Mouse (Mus musculus): Measurements from ENCODE around the gene Tstd2. TPM values are rescaled to one million over a fixed set of nuclear protein-coding genes. Genes with fewer than 3 reads are reported as not detected.

The Tstd2 gene
- total and polyA plus RNA-seq, 3 experiments = 27.8 to 30.1 TPM; not detected in 1

DNA sequence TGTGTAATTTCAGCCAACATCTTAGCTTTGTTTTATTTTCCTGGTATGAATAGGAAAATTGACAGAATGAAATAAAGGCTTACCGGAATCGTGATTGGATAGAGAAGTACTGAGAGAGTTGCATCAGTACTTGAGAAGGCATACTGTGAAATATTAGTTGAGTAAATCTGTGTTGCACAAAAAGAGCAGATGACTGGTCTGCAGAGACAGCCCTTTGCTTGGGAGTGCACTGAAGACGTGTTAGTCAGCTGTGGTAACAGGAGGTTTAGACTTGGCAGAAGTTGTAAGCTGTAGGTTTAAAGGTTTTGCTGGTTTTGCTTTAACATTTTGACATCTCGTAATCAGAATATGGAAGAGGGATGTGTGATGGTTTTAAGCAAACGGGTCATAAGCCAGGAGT, 27.3 kb upstream of the Tstd2 start:
- Histone ChIP-seq H3K9me3 (replicated peaks; ENCODE audit: insufficient read depth, low read length) (no peaks in the 10 kb centered on the region), H3K27me3 (ENCODE audit: control insufficient read depth in 1 of 2, insufficient read depth in 2 of 2, low read length in 2 of 2) (no peaks in the 10 kb centered on the region), H3K4me1 (ENCODE audit: control insufficient read depth in 1 of 2, insufficient read depth in 2 of 2, low read length in 2 of 2) (peaks cover 7 to 11% of the 10 kb centered on the region in 2 experiments; a peak in 3 of 4 replicates), H3K27ac (ENCODE audit: control insufficient read depth, low read depth, low read length) (no peak overlapping the region), H3K36me3 (ENCODE audit: control insufficient read depth in 1 of 2, insufficient read depth in 2 of 2, low read length in 2 of 2) (peaks cover 13 to 46% of the 10 kb centered on the region in 2 experiments), H3K4me3 (ENCODE audit: control insufficient read depth in 1 of 2, insufficient read depth in 1 of 2, low read depth in 2 of 2, low read length in 2 of 2) (no peak overlapping the region), H3K9ac (ENCODE audit: control insufficient read depth, low read depth, low read length, poor library complexity, severe bottlenecking) (no peak overlapping the region), H3K79me2 (ENCODE audit: control insufficient read depth, insufficient read depth, low read length, poor library complexity) (no peaks in the 10 kb centered on the region)
- no peak for DNase-seq (ENCODE audit: low read depth, low spot score)
- TF ChIP-seq TBP (IDR thresholded peaks at IDR 0.05; ENCODE audit: low read depth, low read length) = no peak
- TF ChIP-seq E2F4 (IDR thresholded peaks at IDR 0.05; ENCODE audit: borderline replicate concordance, low read depth, low read length) = no peak
- no peak for TF ChIP-seq POLR2A (IDR thresholded peaks at IDR 0.05; ENCODE audit: control insufficient read depth in 1 of 2, insufficient read depth in 1 of 2, low read depth in 1 of 2, low read length in 2 of 2, poor library complexity in 1 of 2)
- no peak for TF ChIP-seq ELF1 (IDR thresholded peaks at IDR 0.05; ENCODE audit: low read depth, low read length)
- no peak for TF ChIP-seq KAT2A (conservative IDR thresholded peaks at IDR 0.05; ENCODE audit: low read depth, low read length)
- no peak for TF ChIP-seq POLR2AphosphoS2 (IDR thresholded peaks at IDR 0.05; ENCODE audit: low read length)

DNA sequence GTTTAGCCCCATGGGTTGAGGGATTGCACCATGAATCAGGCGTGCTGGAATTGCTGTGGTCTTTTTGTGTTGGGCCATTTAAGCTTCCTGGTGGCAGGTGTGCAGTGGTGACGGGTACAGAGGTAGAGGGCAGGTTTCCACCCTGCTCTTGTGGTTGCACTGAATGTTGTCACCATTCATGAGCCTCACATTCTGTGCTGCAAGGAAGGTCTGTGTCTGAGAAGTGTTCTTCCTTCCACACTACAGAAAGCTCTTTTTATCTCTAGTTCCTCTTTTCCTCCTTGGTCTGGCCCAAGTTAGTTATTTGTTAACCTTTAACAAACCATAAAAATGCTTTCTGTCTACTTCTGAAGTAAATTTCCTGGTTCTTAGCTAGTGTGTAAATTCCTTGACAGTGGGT, 25.5 kb upstream of the Tstd2 start:
- Histone ChIP-seq H3K4me3 (ENCODE audit: control insufficient read depth in 1 of 2, insufficient read depth in 1 of 2, low read depth in 2 of 2, low read length in 2 of 2) (no peak overlapping the region), H3K9ac (ENCODE audit: control insufficient read depth, low read depth, low read length, poor library complexity, severe bottlenecking) (no peak overlapping the region), H3K4me1 (ENCODE audit: control insufficient read depth in 1 of 2, insufficient read depth in 2 of 2, low read length in 2 of 2) (peaks cover 7 to 11% of the 10 kb centered on the region in 2 experiments; a peak in 3 of 4 replicates), H3K36me3 (ENCODE audit: control insufficient read depth in 1 of 2, insufficient read depth in 2 of 2, low read length in 2 of 2) (peaks cover 13 to 52% of the 10 kb centered on the region in 2 experiments), H3K27ac (ENCODE audit: control insufficient read depth, low read depth, low read length) (peak overlapping the region; percentile 12), H3K79me2 (ENCODE audit: control insufficient read depth, insufficient read depth, low read length, poor library complexity) (no peaks in the 10 kb centered on the region), H3K27me3 (ENCODE audit: control insufficient read depth in 1 of 2, insufficient read depth in 2 of 2, low read length in 2 of 2) (no peaks in the 10 kb centered on the region), H3K9me3 (replicated peaks; ENCODE audit: insufficient read depth, low read length) (no peaks in the 10 kb centered on the region)
- peak; percentile 78 for DNase-seq (ENCODE audit: low read depth, low spot score)
- no peak for TF ChIP-seq RCOR1 (IDR thresholded peaks at IDR 0.05; ENCODE audit: low read depth, low read length)
- peak; percentile 24; the same call in 1 of the 2 replicates for TF ChIP-seq ETS1 (IDR thresholded peaks at IDR 0.05; ENCODE audit: low read depth, low read length)
- 0 out of 2 replicates have a peak, but pooled peaks have one; percentile 38 for TF ChIP-seq GATA1 (IDR thresholded peaks at IDR 0.05; ENCODE audit: low read depth, low read length)
- TF ChIP-seq TCF12 (IDR thresholded peaks at IDR 0.05; ENCODE audit: low read depth, low read length) = no peak
- TF ChIP-seq SIN3A (IDR thresholded peaks at IDR 0.05; ENCODE audit: low read length) = peak; percentile 35; the same call in 1 of the 2 replicates
- TF ChIP-seq POLR2A (IDR thresholded peaks at IDR 0.05; ENCODE audit: control insufficient read depth in 1 of 2, insufficient read depth in 1 of 2, low read depth in 1 of 2, low read length in 2 of 2, poor library complexity in 1 of 2) = no peak

DNA sequence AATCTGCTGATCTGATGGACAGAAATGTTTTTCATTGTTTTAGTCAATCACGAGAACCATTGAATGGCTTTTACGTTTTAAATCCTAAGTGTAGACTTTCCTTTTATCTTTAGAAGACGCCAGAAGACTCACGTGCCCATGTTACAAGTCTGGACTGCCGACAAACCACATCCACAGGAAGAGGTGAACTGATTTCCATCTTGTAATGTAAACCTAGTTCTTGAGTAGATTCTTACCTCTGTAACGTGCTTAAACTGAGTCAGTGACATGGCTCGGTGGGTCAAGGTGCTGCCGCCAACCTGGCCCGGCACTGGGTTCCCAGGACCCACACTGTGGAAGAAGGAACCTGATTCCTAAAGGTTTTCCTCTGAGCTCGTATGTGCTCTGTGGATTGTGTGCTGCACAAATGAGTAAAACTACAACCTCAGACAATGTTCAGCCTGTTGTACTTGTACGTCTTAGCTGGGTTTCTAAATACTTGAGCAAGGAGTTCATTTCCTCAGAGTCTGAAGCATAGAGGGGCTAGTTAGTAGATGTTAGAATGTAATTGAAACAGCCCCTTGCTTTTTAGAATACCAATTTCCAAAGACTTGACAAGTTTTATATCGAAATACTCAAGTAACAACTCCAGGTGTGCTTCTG, 13.5 kb upstream of the Tstd2 start:
- Histone ChIP-seq H3K27me3 (ENCODE audit: control insufficient read depth in 1 of 2, insufficient read depth in 2 of 2, low read length in 2 of 2) (no peaks in the 10 kb centered on the region), H3K36me3 (ENCODE audit: control insufficient read depth in 1 of 2, insufficient read depth in 2 of 2, low read length in 2 of 2) (peaks cover 0 to 54% of the 10 kb centered on the region in 2 experiments; a peak in 2 of 4 replicates), H3K9me3 (replicated peaks; ENCODE audit: insufficient read depth, low read length) (no peaks in the 10 kb centered on the region), H3K4me1 (ENCODE audit: control insufficient read depth in 1 of 2, insufficient read depth in 2 of 2, low read length in 2 of 2) (no peaks in the 10 kb centered on the region), H3K4me3 (ENCODE audit: control insufficient read depth in 1 of 2, insufficient read depth in 1 of 2, low read depth in 2 of 2, low read length in 2 of 2) (no peak overlapping the region), H3K9ac (ENCODE audit: control insufficient read depth, low read depth, low read length, poor library complexity, severe bottlenecking) (no peak overlapping the region), H3K79me2 (ENCODE audit: control insufficient read depth, insufficient read depth, low read length, poor library complexity) (peaks cover 2% of the 10 kb centered on the region; the same call in 1 of the 2 replicates), H3K27ac (ENCODE audit: control insufficient read depth, low read depth, low read length) (no peak overlapping the region)
- TF ChIP-seq RCOR1 (IDR thresholded peaks at IDR 0.05; ENCODE audit: low read depth, low read length) (no peak), GABPA (IDR thresholded peaks at IDR 0.05; ENCODE audit: low read depth, low read length) (no peak), MAFK (IDR thresholded peaks at IDR 0.05; ENCODE audit: borderline replicate concordance, low read depth, low read length) (no peak), ZMIZ1 (IDR thresholded peaks at IDR 0.05; ENCODE audit: low read depth, low read length) (no peak), HCFC1 (IDR thresholded peaks at IDR 0.05; ENCODE audit: low read depth, low read length) (no peak), E2F4 (IDR thresholded peaks at IDR 0.05; ENCODE audit: borderline replicate concordance, low read depth, low read length) (no peak), ZKSCAN1 (IDR thresholded peaks at IDR 0.05; ENCODE audit: low read depth, low read length) (no peak), MYC (IDR thresholded peaks at IDR 0.05; ENCODE audit: low read depth, low read length) (no peak), CHD2 (IDR thresholded peaks at IDR 0.05; ENCODE audit: low read length) (no peak), MAZ (IDR thresholded peaks at IDR 0.05; ENCODE audit: low read depth, low read length) (no peak), MEF2A (IDR thresholded peaks at IDR 0.05; ENCODE audit: extremely low read depth, insufficient replicate concordance, low read depth, low read length, poor library complexity, severe bottlenecking) (no peak), ZC3H11A (IDR thresholded peaks at IDR 0.05; ENCODE audit: low read depth, low read length) (no peak), POLR2AphosphoS5 (IDR thresholded peaks at IDR 0.05; ENCODE audit: borderline replicate concordance, low read depth, low read length) (no peak), TAL1 (IDR thresholded peaks at IDR 0.05; ENCODE audit: low read length) (no peak), EP300 (IDR thresholded peaks at IDR 0.05; ENCODE audit: low read depth in 1 of 2, low read length in 2 of 2) (no peak), ZNF384 (IDR thresholded peaks at IDR 0.05; ENCODE audit: low read depth, low read length) (no peak)
- no peak for DNase-seq (ENCODE audit: low read depth, low spot score)

All from MEL (cell line).